Mouse (Mus musculus) activated CD4-positive, CD25-positive, alpha-beta regulatory T cell, adult 9 weeks (primary cell): ENCODE data around the gene Prrx2. TPM values are rescaled to one million over a fixed set of nuclear protein-coding genes. Genes with fewer than 3 reads are reported as not detected.

Experiments used
- polyA plus RNA-seq: library from polyadenylated mRNA; unstranded; fragments of 100-300 nt; shearing (Covaris generic); gene quantifications from one replicate; pipeline ENCODE4 v1.2.1, GENCODE M21; 2017

Gene Prrx2
- polyA plus RNA-seq, result not detected

DNA sequence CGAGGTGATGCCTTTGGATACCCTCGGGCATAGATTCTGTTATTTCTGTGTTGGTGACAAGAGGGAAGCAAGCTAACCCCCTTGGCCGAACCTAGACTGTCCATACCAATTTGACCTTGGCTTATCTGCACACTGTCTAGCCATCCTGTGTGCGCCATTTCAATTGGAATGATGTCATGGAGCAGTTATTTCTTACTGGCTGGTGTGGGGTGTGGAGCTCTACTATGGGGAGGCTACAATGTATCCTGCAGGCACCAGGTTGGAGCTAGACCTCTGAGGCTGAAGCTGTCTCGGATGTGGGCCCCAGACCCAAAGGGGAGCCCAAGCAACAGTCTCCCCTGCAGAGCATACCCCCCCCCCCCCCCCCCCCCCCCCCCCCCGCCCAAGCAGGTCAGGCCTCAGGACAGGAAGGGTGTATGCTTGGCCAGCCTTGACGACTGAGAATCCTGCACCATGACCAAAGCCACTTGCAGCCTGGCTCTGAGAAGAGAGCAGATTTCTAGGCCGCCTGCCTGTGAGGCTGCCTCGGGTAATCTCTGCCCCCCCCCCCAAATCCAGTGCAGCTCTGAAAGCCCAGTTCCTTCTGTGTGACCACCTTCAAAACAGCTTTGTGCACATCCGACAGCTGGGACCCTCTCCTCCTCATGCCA is at the start of gene Prrx2:
TSS of gene Prrx2 (plus strand) at position 600 of the 650 bp plus-strand sequence.

DNA sequence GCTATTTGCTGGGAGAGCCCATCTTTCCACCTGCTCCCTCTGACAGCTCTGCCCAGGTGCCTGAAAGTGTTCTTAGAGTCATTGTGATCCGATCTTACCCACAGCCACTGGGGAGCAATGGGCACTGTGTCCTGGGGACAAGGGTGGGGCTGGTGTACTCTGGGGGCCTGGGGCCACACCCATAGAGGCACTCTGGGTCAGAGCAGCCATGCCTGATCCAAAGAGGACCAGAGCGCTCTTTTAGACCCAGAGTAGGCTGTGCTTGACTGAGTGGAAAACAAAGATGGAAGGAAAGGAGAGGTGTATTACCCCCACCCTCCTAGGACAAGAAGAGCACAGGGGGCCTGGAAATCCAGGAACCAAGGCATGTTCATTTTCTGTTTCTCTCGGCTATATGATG is 31.2 kb upstream of the Prrx2 start, which contains the start of gene 1700001O22Rik:
TSS of gene 1700001O22Rik (minus strand) at position 58 of the 400 bp plus-strand sequence.

DNA sequence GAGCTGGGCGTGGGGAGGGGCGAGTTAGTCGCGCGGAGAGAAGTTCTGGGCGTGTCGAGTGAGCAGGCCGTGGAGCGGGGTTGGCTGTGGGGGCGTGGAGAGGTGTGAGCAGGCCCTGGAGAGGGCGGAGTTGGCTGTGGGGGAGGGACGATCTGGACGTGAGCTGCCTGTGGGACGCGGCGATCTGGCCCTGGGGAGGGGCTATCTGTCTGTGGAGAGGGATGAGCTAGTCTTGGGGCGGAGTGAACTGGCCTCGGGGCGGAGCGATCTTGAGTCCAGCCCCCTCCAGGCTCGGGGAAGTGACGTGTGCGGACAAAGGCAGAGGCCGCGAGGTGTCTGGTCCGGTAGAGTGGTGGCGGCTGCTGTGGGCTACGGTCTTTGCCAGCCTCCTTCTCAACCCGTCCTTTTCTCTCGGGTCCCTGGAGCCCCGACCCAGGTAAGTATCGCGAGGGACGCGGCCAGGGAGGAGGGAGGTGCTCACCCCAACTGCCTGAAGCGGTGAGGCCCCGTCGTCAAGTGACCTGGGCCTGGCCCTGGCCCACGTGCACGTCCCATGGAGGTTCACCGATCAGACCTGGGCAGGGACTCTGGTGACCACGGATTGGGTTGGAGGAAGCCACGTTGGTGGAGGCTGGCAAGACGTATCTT is 27.0 kb upstream of the Prrx2 start, which contains the start of gene Ntmt1:
TSS of gene Ntmt1 (plus strand) at position 179 of the 648 bp plus-strand sequence.

DNA sequence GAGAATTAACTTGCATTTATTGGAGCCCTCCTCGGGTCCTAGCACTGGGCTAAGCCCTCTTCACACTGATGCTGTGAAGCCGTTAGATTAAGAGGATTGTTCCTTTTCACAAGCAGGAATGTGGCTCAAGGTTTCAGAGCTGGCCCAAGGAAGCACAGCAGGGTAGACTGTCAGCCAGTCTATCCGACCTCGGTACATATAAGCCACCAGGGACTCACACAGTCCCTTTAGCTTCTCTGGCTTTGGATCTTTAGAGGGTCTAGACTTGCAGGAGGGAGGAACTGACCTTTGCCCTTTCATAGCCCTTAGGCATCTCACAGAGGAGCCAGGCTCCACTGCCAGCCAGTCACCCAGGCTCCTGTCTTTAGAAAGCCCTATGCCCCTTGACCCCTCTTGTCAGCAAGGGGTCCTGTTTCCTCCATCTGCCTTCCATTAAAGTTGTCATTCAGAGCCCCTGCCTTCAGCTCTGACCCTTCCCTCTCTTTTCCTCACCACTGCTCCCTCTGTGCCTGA is 4.4 kb upstream of the Prrx2 start, which contains the start of gene Asb6:
TSS of gene Asb6 (minus strand) at position 51 of the 513 bp plus-strand sequence.

DNA sequence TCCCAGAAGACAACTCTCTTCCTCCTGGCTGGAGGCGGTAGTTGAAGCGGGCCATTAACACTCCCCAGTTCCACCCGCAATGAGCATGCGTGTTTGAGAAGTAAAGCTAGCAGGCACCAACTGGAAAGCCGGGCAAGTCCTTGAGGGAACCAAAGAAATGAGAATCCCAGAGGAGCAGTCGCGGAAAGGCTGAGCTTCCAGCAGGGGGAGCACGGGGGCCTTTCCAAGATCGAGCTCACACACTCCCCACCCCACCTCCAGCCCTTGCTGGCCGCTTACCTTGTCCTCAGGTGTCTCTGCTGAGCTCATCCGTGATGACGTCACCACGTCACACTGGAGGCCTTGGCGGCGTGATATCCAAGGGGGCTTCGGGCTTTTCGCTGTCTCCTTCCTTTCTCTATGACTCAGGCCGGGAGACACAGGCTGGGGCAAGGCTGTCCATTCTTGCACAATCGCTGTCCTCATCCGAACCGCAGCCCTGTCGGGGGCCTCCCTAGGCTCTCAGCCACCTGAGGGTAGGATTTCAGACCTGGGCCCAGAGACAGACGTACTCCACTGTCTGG is 94.8 kb downstream of the Prrx2 start, which contains the start of gene Ptges:
TSS of gene Ptges (minus strand) at position 381 of the 563 bp plus-strand sequence.

Other genes with a start within 250 kb of the Prrx2 start
- 0.45 TPM for gene Cstad, start 239.9 kb upstream of the Prrx2 start, polyA plus RNA-seq
- gene 1700001O22Rik, start 31.3 kb upstream of the Prrx2 start, polyA plus RNA-seq, result 0.44 TPM
- gene Ntmt1, start 27.1 kb upstream of the Prrx2 start, polyA plus RNA-seq, result 39.1 TPM
- 65.1 TPM for gene Asb6, start 4.6 kb upstream of the Prrx2 start, polyA plus RNA-seq
- not detected for gene Ptges, start 94.9 kb downstream of the Prrx2 start, polyA plus RNA-seq
- 34.6 TPM for gene Tor1b, start 118.0 kb downstream of the Prrx2 start, polyA plus RNA-seq
- gene Tor1a, start 133.0 kb downstream of the Prrx2 start, polyA plus RNA-seq, result 67.6 TPM
- gene BC005624, start 147.2 kb downstream of the Prrx2 start, polyA plus RNA-seq, result 83.9 TPM
- gene Usp20, start 147.3 kb downstream of the Prrx2 start, polyA plus RNA-seq, result 30.2 TPM